Mouse (Mus musculus): ENCODE data around the gene Pawr.

GRCm38 (mm10) chr10:108404087-108404486, 72.2 kb downstream of the Pawr start:
- no peak for TF ChIP-seq CTCF (IDR thresholded peaks at IDR 0.05; ENCODE audit: borderline replicate concordance, control insufficient read depth, extremely low read depth, insufficient read depth, low read length, poor library complexity)
- no peak for TF ChIP-seq POLR2A (IDR thresholded peaks at IDR 0.05; ENCODE audit: control insufficient read depth, extremely low read depth, insufficient read depth, low read length, poor library complexity)

Measured in thymus, adult 2 months (tissue).